Mouse (Mus musculus): Measurements from ENCODE around the gene Psme3. TPM values are rescaled to one million over a fixed set of nuclear protein-coding genes. Genes with fewer than 3 reads are reported as not detected.
A peak's percentile ranks its signal among the peaks of the same experiment; 100 is the strongest.

Psme3 gene
- 100 to 1,000 TPM; 118 to 127 TPM for total RNA-seq (2021)
- long read RNA-seq, transcript Psme3-201 (11 exons, 2,664 nt) = major isoform, 63 of 83 reads
- long read RNA-seq, partial matches to known transcripts = 2 of 83 reads
- long read RNA-seq, other reads (novel, unspliced or antisense) = 15 of 83 reads

DNA sequence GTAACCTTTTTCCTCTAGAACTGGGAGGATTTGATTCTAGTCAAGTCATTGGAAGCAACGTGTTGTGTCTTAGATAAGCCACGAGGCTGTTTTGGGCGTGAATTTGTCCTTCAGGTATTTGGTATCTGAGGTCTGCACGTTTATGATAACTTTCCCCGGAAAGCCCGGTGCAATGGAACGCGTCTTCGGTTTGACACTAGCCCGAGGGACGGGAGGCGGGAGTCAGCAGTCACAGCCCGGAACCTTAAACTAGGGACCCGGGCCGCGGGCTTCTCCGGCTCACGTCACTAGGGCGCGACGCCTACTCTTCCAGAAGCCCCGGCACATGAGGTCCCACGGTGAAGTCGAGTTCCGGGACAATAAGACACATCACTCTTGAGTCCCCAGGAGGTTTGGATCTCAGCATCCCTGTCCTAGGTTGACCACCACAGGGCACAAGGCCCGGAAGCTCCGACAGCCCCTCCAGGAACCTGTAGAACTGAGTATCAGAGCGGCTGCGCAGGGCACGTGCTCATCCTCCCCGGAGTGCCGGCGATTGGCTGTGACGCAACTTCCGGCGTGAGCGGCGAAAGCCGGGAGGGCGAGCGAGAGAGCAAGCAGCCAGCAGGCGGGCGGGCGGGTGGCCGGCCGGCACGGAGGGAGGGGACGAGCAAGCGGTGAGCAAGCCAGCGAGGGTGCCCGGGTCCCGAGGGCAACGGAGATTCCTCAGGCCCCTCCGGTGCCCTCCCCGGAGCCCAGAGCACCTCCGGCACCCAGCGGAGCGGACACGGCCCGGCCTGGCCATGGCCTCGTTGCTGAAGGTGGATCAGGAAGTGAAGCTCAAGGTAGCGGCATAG lies at the start of gene Psme3:
Gene Psme3 (plus strand): TSS at position 549 of the 836 bp plus-strand sequence.
- DNase-seq (ENCODE audit: low spot score in 2 of 2) = peak; percentile 93 to 96

GRCm38 (mm10) chr11:101269577-101270116 lies 46.4 kb upstream of the Psme3 start:
- no peak for DNase-seq (ENCODE audit: low spot score in 2 of 2)

DNA sequence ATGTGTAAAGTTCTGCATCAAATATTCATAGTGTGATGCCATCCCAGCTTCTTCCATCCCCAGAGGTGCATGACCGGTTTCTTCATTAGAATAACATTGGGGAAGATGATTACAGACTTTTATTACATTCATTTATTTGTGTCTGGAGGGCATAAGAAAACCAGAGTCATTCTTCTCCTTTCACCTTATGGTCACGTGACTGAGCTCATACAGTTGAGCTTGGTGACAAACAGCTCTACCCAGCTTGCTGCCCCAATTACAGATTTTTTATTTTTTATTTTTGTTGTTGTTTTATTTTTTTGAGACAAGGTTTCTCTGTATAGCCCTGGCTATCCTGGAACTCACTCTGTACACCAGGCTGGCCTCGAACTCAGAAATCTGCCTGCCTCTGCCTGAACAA lies 43.6 kb upstream of the Psme3 start:
- no peak for DNase-seq (ENCODE audit: low spot score in 2 of 2)

GRCm38 (mm10) chr11:101275309-101275708 lies 40.7 kb upstream of the Psme3 start:
- DNase-seq (ENCODE audit: low spot score in 2 of 2) = no peak

DNA sequence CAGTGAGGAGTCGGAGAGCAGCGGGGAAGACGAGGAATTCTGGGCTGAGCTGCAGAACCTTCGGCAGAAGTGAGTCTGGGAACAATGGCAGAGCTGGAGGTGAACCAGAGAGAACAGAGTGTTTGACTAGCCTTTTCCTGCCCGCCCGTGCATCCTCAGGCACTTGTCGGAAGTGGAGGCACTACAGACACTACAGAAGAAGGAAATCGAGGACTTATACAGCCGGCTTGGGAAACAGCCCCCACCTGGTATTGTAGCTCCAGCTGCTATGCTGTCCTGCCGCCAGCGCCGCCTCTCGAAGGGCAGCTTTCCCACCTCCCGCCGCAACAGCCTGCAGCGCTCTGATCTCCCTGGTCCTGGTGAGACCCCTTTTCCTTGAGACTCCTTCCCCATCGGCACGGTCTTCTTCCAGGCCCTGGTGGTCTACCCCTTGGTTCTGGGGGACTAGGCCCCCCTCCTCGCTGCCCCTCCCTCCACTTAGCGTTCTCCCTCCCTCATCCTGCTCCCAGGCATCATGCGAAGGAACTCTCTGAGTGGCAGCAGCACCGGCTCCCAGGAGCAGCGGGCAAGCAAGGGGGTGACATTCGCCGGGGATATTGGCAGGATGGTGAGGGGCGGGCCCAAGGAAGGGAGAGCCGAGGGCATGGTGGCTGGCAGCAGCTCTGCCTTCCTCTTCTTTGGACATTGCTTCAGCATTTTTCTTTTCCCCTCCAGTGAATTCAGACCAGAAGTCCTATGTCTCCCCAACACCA lies 39.5 kb upstream of the Psme3 start:
- no peak for DNase-seq (ENCODE audit: low spot score in 2 of 2)

- peak in 1 of 2 experiments; percentile 62 for DNase-seq (ENCODE audit: low spot score in 2 of 2)
Measured at GRCm38 (mm10) chr11:101277381-101278222, 38.4 kb upstream of the Psme3 start.

DNA sequence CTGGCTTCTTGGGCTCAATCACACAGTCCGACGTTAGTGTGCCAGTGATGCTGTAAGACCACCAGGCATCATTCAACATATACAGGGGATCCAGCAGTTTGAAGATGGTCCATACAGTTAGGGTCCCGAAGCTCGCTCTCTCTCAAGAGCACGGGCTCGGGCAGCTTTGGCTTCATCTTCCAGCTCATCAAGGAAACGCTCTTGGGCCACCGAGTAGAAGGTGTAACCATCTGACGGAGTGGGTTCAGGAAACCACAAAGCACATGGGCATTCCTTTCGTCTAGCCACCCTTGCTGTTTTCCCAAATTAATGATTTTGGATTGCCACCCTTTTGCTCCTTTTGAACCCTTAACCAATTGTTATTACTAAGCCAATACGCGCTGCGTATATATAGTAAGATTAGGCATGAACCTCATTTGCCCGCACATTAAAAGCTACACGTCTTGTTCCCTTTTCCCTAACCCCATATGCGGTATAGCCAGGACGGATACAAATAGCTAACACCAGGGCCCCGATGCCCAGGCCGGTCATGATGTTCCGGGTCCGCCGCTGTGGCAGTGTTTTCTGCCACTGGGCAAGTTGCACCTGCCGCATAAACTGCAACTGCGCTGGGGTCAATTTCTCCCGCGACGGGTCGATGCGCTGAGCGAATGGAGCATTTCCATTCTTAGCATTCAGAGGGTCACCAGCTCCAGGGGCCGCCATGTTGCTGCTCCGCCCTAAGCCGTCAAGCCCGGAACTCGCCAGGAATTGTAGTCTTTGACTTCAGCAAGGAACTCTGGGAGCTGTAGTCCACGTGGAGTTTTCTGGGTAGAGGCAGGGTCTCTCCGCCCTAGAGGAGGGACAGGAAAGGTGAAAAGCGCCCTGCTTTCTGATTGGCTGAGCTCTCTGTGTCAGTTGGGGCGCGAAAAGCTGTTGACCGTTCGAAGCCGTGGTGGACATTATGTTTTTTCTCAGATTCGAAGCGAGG lies 37.5 kb upstream of the Psme3 start, which contains the start of the genes Cntd1 and Coa3:
Gene Cntd1 (plus strand): TSS at position 790 of the 970 bp plus-strand sequence.
Gene Coa3 (minus strand): TSS at position 892 of the 970 bp plus-strand sequence.
- peak; percentile 84 to 91 for DNase-seq (ENCODE audit: low spot score in 2 of 2)

DNA sequence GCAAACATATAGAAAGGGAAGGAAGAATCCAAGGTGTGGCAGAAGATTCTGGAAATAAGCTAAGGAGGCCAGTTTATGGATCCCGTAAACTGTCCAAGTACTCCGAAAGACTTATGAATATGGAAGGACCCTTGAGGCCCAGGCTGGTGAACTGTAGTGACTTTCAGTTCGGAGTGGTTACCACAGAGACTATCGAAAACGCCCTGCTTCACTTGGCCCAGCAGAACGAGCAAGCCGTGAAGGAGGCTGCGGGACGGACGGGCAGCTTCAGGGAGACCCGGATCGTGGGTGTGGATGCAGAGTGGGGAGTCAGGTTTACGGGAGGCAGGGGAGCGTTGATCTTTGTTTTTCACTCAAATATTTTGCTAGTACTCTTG lies 36.8 kb upstream of the Psme3 start:
- no peak for DNase-seq (ENCODE audit: low spot score in 2 of 2)

- DNase-seq (ENCODE audit: low spot score in 2 of 2) = no peak
Measured at GRCm38 (mm10) chr11:101280837-101281236, 35.2 kb upstream of the Psme3 start.

- DNase-seq (ENCODE audit: low spot score in 2 of 2) = no peak
Measured at GRCm38 (mm10) chr11:101282896-101283295, 33.1 kb upstream of the Psme3 start.

GRCm38 (mm10) chr11:101283805-101284204 lies 32.2 kb upstream of the Psme3 start:
- no peak for DNase-seq (ENCODE audit: low spot score in 2 of 2)

DNA sequence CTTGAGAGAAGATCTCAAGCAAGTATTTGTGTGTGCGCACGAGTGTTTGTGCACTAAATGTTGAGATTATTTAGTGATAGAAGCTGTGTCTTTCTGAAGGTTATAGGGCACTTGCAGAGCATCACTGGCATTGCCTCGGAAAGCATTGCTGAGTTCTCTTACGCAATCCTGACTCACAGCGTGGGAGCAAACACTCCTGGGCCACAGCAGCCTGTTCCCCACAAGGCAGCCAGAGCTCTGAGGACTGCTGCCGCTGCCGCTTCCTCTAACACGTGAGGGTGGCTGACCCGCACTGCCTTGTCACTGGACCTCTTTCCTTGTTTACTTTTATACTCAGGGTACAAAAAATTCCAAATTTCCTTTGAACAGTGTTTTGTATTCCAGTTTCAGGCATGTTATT lies 28.7 kb upstream of the Psme3 start:
- peak in 1 of 2 experiments; percentile 62 for DNase-seq (ENCODE audit: low spot score in 2 of 2)

GRCm38 (mm10) chr11:101291231-101291630 lies 24.8 kb upstream of the Psme3 start:
- no peak for DNase-seq (ENCODE audit: low spot score in 2 of 2)

GRCm38 (mm10) chr11:101295191-101295590 lies 20.8 kb upstream of the Psme3 start:
- DNase-seq (ENCODE audit: low spot score in 2 of 2) = no peak

DNA sequence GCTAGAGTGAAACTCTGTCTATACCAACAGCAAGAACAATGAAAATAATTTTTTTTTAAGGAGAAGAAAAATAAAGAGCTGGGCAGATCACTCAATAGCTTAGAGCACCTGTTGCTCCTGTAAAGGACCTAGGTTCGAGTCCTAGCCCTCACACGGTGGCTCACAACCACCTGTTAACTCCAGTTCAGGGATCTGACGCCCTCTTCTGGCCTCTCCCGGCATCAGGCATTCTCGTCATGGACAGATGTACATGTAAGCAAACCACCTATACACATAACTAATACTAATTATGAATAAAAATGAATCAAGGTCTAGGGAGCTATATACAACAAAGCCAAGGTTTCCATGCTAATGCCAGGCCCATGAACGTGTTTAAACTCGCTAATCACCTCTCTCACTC lies 15.1 kb upstream of the Psme3 start:
- no peak for DNase-seq (ENCODE audit: low spot score in 2 of 2)

- no peak for DNase-seq (ENCODE audit: low spot score in 2 of 2)
Measured at GRCm38 (mm10) chr11:101301299-101302003, 14.6 kb upstream of the Psme3 start.

GRCm38 (mm10) chr11:101302004-101302798 lies 13.8 kb upstream of the Psme3 start, which contains the start of gene Becn1:
Gene Becn1 (minus strand): TSS chr11:101302286.
- DNase-seq (ENCODE audit: low spot score in 2 of 2) = peak; percentile 92 to 97

DNA sequence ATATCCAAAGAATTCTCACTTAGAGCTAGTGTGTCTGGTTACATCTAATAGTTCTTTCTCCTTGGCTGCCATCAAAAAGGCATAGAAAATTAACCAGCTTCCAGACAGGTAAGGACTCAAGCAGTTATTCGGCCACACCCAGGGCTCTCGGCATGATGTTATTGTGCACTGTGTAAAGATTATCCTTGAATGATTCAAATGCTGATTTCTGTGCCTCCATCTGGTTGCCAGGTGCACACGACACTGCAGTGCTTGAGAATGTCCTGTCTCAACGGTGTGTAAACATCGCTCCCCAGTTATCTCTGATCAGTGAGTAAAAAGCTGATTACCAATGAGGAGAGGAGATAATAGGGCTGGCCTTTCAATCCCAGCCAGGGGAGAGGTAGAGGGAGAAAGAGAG lies 8.3 kb upstream of the Psme3 start:
- DNase-seq (ENCODE audit: low spot score in 2 of 2) = no peak
